Mouse (Mus musculus): ENCODE measurements around the gene Ascl1.

Ascl1 gene

DNA sequence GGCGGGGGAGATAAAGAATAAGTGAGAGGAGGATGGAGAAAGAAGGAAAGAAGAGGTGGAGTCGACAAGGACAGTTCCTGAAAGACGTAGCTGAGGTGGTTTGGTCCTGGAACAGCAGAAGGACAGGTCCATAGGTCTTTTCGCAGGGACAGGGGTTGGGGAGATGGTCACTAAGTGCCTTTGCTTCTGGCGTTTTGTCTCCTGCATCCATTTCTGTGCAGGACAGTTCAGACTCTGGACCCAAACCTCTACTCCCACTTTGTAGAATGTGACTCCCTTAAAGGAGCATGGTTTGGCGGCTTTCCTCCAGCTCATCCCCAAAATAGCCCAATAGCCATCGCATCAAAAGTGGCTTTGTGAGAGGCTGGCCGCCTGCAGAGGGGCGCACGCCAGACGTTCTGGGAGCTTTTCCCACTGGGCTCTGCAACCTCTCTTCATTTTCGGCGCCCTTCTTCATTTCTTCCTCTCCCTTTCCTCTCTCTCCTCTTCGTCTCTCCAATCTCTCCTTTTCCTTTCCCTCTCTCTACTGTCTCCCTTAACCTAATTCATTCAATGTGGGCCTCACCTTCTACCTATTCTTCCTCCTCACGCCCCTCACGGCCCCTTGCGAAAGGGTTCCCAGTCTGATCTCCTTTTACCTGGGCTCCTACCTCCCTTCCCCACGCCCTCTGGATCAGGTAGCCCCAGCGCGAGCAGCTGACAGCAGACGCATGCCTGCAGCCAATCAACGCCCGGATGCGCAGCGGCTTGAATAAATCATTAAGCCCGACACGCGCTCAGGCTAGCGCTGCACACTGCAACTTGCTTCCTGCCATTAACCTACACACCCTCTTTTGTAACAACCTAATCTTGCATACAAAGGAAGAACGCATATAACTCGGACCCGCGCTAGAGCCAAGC is 7.5 kb downstream of the Ascl1 start:
- no peak for DNase-seq (ENCODE audit: low spot score)

- DNase-seq (ENCODE audit: low spot score) = no peak
Observed at GRCm38 (mm10) chr10:87484831-87485720, 8.4 kb downstream of the Ascl1 start.

- DNase-seq (ENCODE audit: low spot score) = no peak
Observed at GRCm38 (mm10) chr10:87477895-87478294, 15.6 kb downstream of the Ascl1 start.

DNA sequence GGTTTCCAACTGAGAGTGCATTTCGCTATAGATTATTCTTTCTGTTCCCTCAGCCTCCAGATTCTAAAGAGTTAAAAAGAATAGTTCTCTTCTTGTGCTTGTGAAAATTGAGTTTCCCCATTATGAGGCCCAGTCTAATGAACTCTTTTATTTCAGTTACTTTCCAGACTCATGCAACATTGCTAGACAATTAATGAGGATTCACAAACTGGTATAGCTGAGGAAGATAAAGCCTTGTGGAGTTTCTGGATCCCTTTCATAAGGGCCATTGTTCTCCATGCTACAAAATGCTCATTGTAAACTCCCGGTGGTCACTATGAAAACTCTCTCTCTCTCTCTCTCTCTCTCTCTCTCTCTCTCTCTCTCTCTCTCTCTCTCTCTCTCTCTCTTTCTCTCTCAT is 18.5 kb downstream of the Ascl1 start:
- DNase-seq (ENCODE audit: low spot score) = no peak

GRCm38 (mm10) chr10:87473475-87474131 is 19.9 kb downstream of the Ascl1 start:
- no peak for DNase-seq (ENCODE audit: low spot score)

- no peak for DNase-seq (ENCODE audit: low spot score)
Observed at GRCm38 (mm10) chr10:87450777-87451176, 42.7 kb downstream of the Ascl1 start.

- no peak for DNase-seq (ENCODE audit: low spot score)
Observed at GRCm38 (mm10) chr10:87449368-87449767, 44.1 kb downstream of the Ascl1 start.

GRCm38 (mm10) chr10:87448257-87448656 is 45.2 kb downstream of the Ascl1 start:
- DNase-seq (ENCODE audit: low spot score) = no peak

DNA sequence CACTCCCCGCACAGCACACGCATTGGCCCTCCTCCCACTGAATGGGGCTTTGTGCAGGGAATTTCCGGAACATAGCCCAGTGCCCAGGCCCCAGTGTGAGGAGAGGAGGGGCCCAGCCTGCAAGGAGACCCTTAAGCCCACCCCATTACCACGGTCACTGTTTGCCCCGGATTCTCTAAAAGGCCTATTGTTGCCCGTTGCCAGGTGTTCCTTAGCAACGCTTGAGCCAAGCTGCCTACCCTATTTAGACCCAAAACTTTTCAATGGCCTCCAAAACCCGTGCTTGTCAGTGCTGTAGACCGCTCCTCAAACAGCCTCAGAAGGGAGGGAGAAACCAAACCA is 45.7 kb downstream of the Ascl1 start:
- DNase-seq (ENCODE audit: low spot score) = no peak

DNA sequence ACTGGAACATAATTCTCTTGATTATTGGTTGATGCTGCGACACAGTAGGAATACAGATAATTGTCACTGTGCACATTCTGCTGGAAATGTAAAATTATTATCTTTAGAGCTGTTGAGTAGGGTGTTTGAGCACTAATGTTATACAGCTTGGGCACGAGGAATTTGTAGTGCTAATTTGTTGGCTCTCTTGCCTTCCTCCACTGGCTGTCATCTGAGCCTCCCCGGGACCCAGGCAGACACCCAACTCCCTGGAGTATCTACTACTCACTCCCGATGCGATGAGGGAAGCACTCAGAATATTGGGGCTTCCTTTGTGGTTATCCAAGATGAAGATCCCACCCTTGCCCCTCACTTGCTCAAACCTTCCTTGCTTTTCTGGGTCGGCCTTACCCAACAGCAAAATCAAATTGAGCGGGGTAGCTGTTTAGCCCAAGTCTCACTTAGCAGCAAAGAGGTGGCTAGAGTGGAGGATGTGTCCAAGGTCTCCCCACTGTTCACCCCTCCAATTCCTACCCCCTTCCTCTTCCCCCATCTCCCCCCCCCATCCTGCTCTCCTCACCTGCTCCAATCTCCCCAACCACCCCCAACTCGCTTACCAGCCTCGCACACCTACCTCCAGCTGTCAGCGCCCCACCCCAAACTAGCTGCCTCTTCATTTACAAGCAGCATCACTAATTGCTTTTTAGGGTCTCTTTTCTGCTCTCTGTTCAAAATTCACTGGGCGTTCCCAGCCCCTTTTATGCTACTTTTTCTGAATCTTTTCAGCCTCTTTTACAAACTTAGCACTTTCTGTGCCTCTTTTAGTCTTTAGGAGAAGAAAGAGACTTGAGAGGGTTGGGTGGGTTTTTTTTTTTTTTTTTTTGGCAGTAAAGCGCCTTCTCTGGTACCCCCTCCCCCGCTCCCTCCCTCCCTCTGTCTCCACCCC is 46.4 kb downstream of the Ascl1 start:
- no peak for DNase-seq (ENCODE audit: low spot score)

DNA sequence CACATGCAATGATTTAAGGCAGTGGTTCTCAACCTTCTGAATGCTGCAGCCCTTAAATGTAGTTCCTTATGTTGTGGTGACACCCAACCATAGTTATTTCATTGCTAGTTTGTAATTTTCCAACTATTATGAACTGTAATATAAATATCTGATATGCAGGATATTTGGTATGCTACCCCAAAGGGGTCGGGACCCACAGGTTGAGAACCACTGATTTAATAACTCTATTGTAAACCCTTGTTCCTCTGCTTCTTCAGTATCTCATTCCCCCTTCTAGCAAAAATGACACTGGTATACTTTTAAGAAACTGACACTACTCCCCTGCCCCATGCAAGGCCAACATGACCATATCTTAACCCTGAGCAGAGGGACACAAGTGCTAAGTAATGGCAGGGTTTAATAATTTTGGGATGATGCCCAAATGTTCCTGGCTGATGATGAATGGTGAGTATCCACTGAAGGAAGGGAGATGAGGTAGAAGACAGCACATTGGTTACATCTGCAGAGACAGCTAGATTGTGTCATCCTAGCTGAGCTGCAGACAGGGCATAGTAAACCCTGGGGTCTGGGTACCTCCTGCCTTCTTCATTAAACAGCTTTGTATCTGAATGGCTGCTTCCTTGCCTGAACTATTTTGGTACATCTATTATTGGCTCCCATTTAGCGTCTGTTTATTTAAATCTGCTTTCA is 47.2 kb downstream of the Ascl1 start:
- DNase-seq (ENCODE audit: low spot score) = no peak

All from urinary bladder, postnatal 25 days (tissue).